Mouse (Mus musculus) hindbrain, embryonic 14.5 days (tissue): ENCODE results near the gene Asb1. TPM values are rescaled to one million over a fixed set of nuclear protein-coding genes. Genes with fewer than 3 reads are reported as not detected.
A peak's percentile ranks its signal among the peaks of the same experiment; 100 is the strongest.

Experiments
- ATAC-seq: fragments of 200-750 bp; cut with Nextera tagmentation; 2 replicates; pipeline ENCODE4 v1.8.0; 2017; ENCODE audit warnings: moderate number of reproducible peaks, mild to moderate bottlenecking, moderate TSS enrichment, moderate library complexity; ENCODE audit not compliant: low FRiP score
- DNase-seq: peaks from one replicate; pipeline ENCODE4 v3.0.0-alpha.2; 2015; ENCODE audit warnings: low spot score
- H3K27ac ChIP-seq: fragments of 300-500 bp; sonication (generic); 2 replicates; pipeline ENCODE4 v1.5.1; 2014; ENCODE audit warnings: mild to moderate bottlenecking, moderate library complexity
- H3K27me3 ChIP-seq: fragments of 300-500 bp; sonication (generic); 2 replicates; pipeline ENCODE4 v1.6.1; 2014; ENCODE audit warnings: mild to moderate bottlenecking, low read length, mixed read lengths; ENCODE audit not compliant: control insufficient read depth, insufficient read depth
- H3K36me3 ChIP-seq: fragments of 300-500 bp; sonication (generic); replicated peaks from 2 replicates; pipeline ENCODE4 v1.6.1; 2014; ENCODE audit not compliant: control insufficient read depth, insufficient read depth
- H3K4me1 ChIP-seq: fragments of 300-500 bp; sonication (generic); replicated peaks from 2 replicates; pipeline ENCODE4 v1.6.1; 2014; ENCODE audit warnings: antibody characterized with exemption, low read length, mixed read lengths; ENCODE audit not compliant: control insufficient read depth, insufficient read depth
- H3K4me2 ChIP-seq: fragments of 300-500 bp; sonication (generic); replicated peaks from 2 replicates; pipeline ENCODE4 v1.6.1; 2014; ENCODE audit warnings: mild to moderate bottlenecking, moderate library complexity
- H3K4me3 ChIP-seq: fragments of 300-500 bp; sonication (generic); replicated peaks from 2 replicates; pipeline ENCODE4 v1.5.1; 2014; ENCODE audit warnings: mild to moderate bottlenecking, low read length
- H3K9ac ChIP-seq: fragments of 300-500 bp; sonication (generic); 2 replicates; pipeline ENCODE4 v1.6.1; 2014
- H3K9me3 ChIP-seq: fragments of 300-500 bp; sonication (generic); 2 replicates; pipeline ENCODE4 v1.6.1; 2016; ENCODE audit warnings: low read length; ENCODE audit not compliant: control insufficient read depth
- WGBS: fragments of 180-500 bp; shearing (Covaris S2); extraction: QIAGEN DNeasy Blood & Tissue Kit; methylation state at CpG from one replicate; pipeline ENCODE4 v1.1.7; 2014; 5-methylcytosine and 5-hydroxymethylcytosine counted together
- polyA plus RNA-seq: library from polyadenylated mRNA; unstranded; fragments of >200 nt; fragmentation: Nextera tagmentation; extraction: Ambion mirVana; gene quantifications from 2 replicates; pipeline ENCODE4 v1.2.1, GENCODE M21; 2014

Gene Asb1
- polyA plus RNA-seq, 1 experiment from 2014 or later = 15.7 TPM

- DNase-seq (no peak), ATAC-seq (no peak)
- no peak overlapping the region for H3K9ac ChIP-seq
- no peaks in the 10 kb centered on the region for H3K36me3 ChIP-seq
- no peak overlapping the region for H3K4me2 ChIP-seq
- no peaks in the 10 kb centered on the region for H3K9me3 ChIP-seq
- no peaks in the 10 kb centered on the region for H3K4me1 ChIP-seq
- no peak overlapping the region for H3K27ac ChIP-seq
- H3K4me3 ChIP-seq = no peak overlapping the region
- WGBS = 86% methylated on average over 4 of the region's 4 CpGs
- no peaks in the 10 kb centered on the region for H3K27me3 ChIP-seq
These were observed 22.7 kb downstream of the Asb1 start for GRCm38 (mm10) chr1:91562977-91563590.

GRCm38 (mm10) chr1:91564004-91564403 is 23.7 kb downstream of the Asb1 start:
- no peak for ATAC-seq
- H3K27ac ChIP-seq = no peak overlapping the region
- H3K4me1 ChIP-seq = no peaks in the 10 kb centered on the region
- no peak overlapping the region for H3K9ac ChIP-seq
- H3K4me3 ChIP-seq = no peak overlapping the region
- H3K9me3 ChIP-seq = no peaks in the 10 kb centered on the region
- H3K27me3 ChIP-seq = no peaks in the 10 kb centered on the region
- H3K36me3 ChIP-seq = no peaks in the 10 kb centered on the region
- no peak overlapping the region for H3K4me2 ChIP-seq
- no peak for DNase-seq
- WGBS = 80% methylated on average over 3 of the region's 3 CpGs

DNA sequence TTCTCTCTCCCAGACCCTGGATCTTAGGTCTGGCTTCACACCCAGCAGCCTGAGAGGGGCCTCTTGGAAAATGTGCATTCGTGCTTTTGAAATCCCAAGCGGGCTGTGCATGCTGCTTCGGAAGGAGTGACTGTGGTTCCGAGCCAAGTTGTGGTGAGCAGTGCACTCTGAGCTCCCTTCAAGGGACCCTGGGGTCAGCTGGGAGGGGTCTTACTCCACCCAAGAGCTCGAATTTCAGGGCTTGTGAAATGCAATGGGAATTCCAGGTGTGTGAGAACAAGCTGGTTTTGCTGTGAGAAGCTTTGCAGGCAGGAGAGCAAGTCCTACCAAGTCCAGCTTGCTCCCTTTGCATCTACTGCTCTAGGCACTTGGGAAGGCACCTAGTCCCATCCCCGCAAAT is 24.3 kb downstream of the Asb1 start:
- 77% methylated on average over 6 of the region's 6 CpGs for WGBS
- Histone ChIP-seq H3K4me1 (no peaks in the 10 kb centered on the region), H3K36me3 (no peaks in the 10 kb centered on the region), H3K4me3 (no peak overlapping the region), H3K9ac (no peak overlapping the region), H3K9me3 (no peaks in the 10 kb centered on the region), H3K27me3 (no peaks in the 10 kb centered on the region), H3K4me2 (no peak overlapping the region), H3K27ac (no peak overlapping the region)
- no peak for ATAC-seq
- DNase-seq = no peak

DNA sequence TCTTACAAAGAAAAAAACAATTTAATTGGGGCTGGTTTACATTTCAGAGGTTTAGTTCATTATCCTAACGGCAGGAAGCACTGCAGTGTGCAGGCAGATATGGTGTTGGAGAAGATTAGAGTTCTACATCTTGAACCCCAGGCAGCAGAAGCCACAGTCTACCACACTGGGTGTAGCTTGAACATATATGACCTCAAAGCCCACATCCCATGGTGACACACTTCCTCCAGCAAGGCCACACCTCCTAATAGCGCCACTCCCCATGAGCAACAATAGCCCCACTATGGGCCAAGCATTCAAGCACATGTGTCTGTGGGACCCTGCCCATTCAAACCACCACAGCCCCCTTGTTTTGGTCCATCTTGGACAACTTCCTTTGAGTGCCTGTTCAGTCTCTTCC is 26.9 kb downstream of the Asb1 start:
- no peak overlapping the region for H3K4me3 ChIP-seq
- no peaks in the 10 kb centered on the region for H3K9me3 ChIP-seq
- 83% methylated on average over 2 of the region's 2 CpGs for WGBS
- no peak overlapping the region for H3K9ac ChIP-seq
- no peaks in the 10 kb centered on the region for H3K4me1 ChIP-seq
- no peak overlapping the region for H3K27ac ChIP-seq
- H3K4me2 ChIP-seq = no peak overlapping the region
- no peak for ATAC-seq
- no peaks in the 10 kb centered on the region; the same call in 1 of the 2 replicates for H3K27me3 ChIP-seq
- DNase-seq = no peak
- H3K36me3 ChIP-seq = no peaks in the 10 kb centered on the region

DNA sequence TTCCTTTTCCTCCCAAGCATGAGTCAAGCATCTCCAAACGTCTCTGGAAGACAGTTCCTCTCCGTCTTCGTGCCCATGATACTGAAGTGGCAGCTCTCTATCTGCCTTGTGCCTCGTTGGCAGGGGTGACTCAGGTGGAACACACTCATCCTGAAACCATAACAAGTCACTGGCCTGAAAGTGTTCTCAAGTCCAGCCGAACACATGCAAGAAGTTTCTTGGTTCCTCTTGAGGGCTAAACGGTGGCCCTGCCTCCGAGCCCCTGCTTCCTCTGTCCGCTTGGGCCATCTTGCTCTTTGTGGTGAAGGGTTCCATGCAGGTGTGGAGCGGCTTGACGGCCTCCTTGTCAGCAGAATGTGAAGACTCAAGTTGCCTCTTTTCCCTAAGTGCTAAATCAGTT is 32.1 kb downstream of the Asb1 start:
- Histone ChIP-seq H3K27me3 (no peaks in the 10 kb centered on the region; the same call in 1 of the 2 replicates), H3K9me3 (no peaks in the 10 kb centered on the region), H3K36me3 (no peaks in the 10 kb centered on the region), H3K4me2 (no peak overlapping the region), H3K27ac (no peak overlapping the region), H3K4me1 (no peaks in the 10 kb centered on the region), H3K9ac (no peak overlapping the region), H3K4me3 (no peak overlapping the region)
- DNase-seq = no peak
- 87% methylated on average over 10 of the region's 10 CpGs for WGBS
- ATAC-seq = no peak

DNA sequence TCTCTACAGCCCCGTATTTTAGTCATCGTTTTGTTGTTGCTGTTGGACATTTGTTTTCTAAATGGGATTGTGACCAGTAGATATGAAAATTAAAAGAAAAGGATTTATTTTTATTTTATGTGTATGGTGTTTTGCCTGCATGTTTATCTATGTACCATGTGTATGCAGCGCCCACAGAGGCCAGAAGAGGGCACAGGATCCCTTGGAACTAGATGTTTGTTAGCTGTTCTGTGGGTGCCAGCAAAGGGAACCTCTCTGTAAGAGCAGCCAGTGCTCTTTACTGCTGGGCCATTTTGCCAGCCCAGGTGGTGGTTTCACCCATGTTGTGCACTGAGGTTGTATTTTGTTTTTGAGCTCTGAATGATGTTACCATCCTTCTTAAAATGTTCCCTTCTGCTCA is 33.9 kb downstream of the Asb1 start:
- Histone ChIP-seq H3K4me1 (no peaks in the 10 kb centered on the region), H3K4me3 (no peak overlapping the region), H3K27me3 (no peaks in the 10 kb centered on the region; the same call in 1 of the 2 replicates), H3K9me3 (no peaks in the 10 kb centered on the region), H3K27ac (no peak overlapping the region), H3K4me2 (no peak overlapping the region), H3K9ac (no peak overlapping the region), H3K36me3 (no peaks in the 10 kb centered on the region)
- DNase-seq (peak; percentile 61), ATAC-seq (no peak)
- 83% methylated on average over 3 of the region's 3 CpGs for WGBS

- Histone ChIP-seq H3K9ac (no peak overlapping the region), H3K4me3 (no peak overlapping the region), H3K27me3 (no peaks in the 10 kb centered on the region), H3K36me3 (no peaks in the 10 kb centered on the region), H3K4me2 (no peak overlapping the region), H3K9me3 (no peaks in the 10 kb centered on the region), H3K4me1 (no peaks in the 10 kb centered on the region), H3K27ac (no peak overlapping the region)
- 78% methylated on average over 7 of the region's 7 CpGs for WGBS
- no peak for ATAC-seq
- no peak for DNase-seq
These were observed 37.7 kb downstream of the Asb1 start for GRCm38 (mm10) chr1:91577883-91578517.

- H3K4me2 ChIP-seq = no peak overlapping the region
- H3K4me1 ChIP-seq = no peaks in the 10 kb centered on the region
- DNase-seq (no peak), ATAC-seq (no peak)
- WGBS = 87% methylated on average over 2 of the region's 2 CpGs
- no peaks in the 10 kb centered on the region for H3K27me3 ChIP-seq
- no peaks in the 10 kb centered on the region for H3K9me3 ChIP-seq
- no peak overlapping the region for H3K4me3 ChIP-seq
- H3K27ac ChIP-seq = no peak overlapping the region
- no peak overlapping the region for H3K9ac ChIP-seq
- H3K36me3 ChIP-seq = no peaks in the 10 kb centered on the region
These were observed 40.2 kb downstream of the Asb1 start for GRCm38 (mm10) chr1:91580503-91580902.

DNA sequence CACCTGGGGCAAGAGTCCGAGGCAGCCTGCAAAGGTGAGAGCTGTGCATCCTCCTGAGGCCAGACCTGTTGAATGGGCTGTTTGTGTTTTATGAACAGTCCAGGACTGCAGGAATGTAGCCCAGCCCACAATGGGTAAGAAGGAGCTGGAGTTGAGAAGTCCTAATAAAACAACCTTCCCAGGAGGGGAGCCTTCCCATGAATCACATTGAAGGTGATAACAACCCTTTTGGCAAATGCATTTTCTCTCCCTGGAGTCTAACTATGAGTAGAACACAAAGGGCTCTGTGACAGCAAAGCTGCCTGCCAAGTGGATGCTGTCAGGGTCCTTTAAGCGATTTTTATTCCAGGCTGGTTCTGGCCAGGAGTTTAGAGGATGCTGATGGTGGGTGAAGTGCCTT is 40.9 kb downstream of the Asb1 start:
- no peaks in the 10 kb centered on the region for H3K9me3 ChIP-seq
- H3K36me3 ChIP-seq = no peaks in the 10 kb centered on the region
- no peaks in the 10 kb centered on the region for H3K4me1 ChIP-seq
- no peaks in the 10 kb centered on the region for H3K27me3 ChIP-seq
- no peak overlapping the region for H3K4me2 ChIP-seq
- 81% methylated on average over 2 of the region's 2 CpGs for WGBS
- DNase-seq (no peak), ATAC-seq (no peak)
- no peak overlapping the region for H3K4me3 ChIP-seq
- no peak overlapping the region for H3K27ac ChIP-seq
- H3K9ac ChIP-seq = no peak overlapping the region
